Mouse (Mus musculus): ENCODE data around the gene Trim12c. TPM values are rescaled to one million over a fixed set of nuclear protein-coding genes. Genes with fewer than 3 reads are reported as not detected.

Gene Trim12c
- 4.8 and 5.0 TPM in 2 replicates for total RNA-seq (2012; rRNA removed)
- polyA plus RNA-seq (2012; ENCODE audit: insufficient read depth in 1 of 2, insufficient read length in 2 of 2, low read depth in 1 of 2, low replicate concordance in 2 of 2, missing spikeins in 1 of 2), result 1 to 10 TPM in 1 of 2 experiments, not detected in 1; 6.9 TPM

- TF ChIP-seq TCF12 (IDR thresholded peaks at IDR 0.05; ENCODE audit: low read depth, low read length) (peak; percentile 79), TBP (IDR thresholded peaks at IDR 0.05; ENCODE audit: low read depth, low read length) (peak; percentile 52; the same call in 1 of the 2 replicates), CHD2 (IDR thresholded peaks at IDR 0.05; ENCODE audit: low read length) (peak; percentile 34; the same call in 1 of the 2 replicates), USF1 (IDR thresholded peaks at IDR 0.05; ENCODE audit: low read depth, low read length) (no peak), MYB (IDR thresholded peaks at IDR 0.05; ENCODE audit: low read depth, low read length) (no peak), ELF1 (IDR thresholded peaks at IDR 0.05; ENCODE audit: low read depth, low read length) (peak; percentile 43; the same call in 1 of the 2 replicates), BHLHE40 (IDR thresholded peaks at IDR 0.05; ENCODE audit: borderline replicate concordance, low read depth, low read length) (peak; percentile 93), MEF2A (IDR thresholded peaks at IDR 0.05; ENCODE audit: extremely low read depth, insufficient replicate concordance, low read depth, low read length, poor library complexity, severe bottlenecking) (no peak), ETS1 (IDR thresholded peaks at IDR 0.05; ENCODE audit: low read depth, low read length) (peak; percentile 75), POLR2AphosphoS5 (IDR thresholded peaks at IDR 0.05; ENCODE audit: borderline replicate concordance, low read depth, low read length) (no peak), HCFC1 (IDR thresholded peaks at IDR 0.05; ENCODE audit: low read depth, low read length) (peak; percentile 55; the same call in 1 of the 2 replicates), SIN3A (IDR thresholded peaks at IDR 0.05; ENCODE audit: low read length) (peak; percentile 86), EP300 (IDR thresholded peaks at IDR 0.05; ENCODE audit: low read depth in 1 of 2, low read length in 2 of 2) (peak; percentile 65 to 76), TAL1 (IDR thresholded peaks at IDR 0.05; ENCODE audit: low read length) (peak; percentile 91), MAFK (IDR thresholded peaks at IDR 0.05; ENCODE audit: borderline replicate concordance, low read depth, low read length) (0 out of 2 replicates have a peak, but pooled peaks have one; percentile 5), MYC (IDR thresholded peaks at IDR 0.05; ENCODE audit: low read depth, low read length) (peak; percentile 17; the same call in 1 of the 2 replicates), GATA1 (IDR thresholded peaks at IDR 0.05; ENCODE audit: low read depth, low read length) (peak; percentile 67), POLR2AphosphoS2 (IDR thresholded peaks at IDR 0.05; ENCODE audit: low read length) (no peak), CTCF (IDR thresholded peaks at IDR 0.05 in 2 of 3, conservative IDR thresholded peaks at IDR 0.05 in 1 of 3; ENCODE audit: control insufficient read depth in 1 of 3, insufficient read depth in 1 of 3, low read depth in 2 of 3, low read length in 3 of 3, poor library complexity in 1 of 3, severe bottlenecking in 1 of 3) (no peak), E2F4 (IDR thresholded peaks at IDR 0.05; ENCODE audit: borderline replicate concordance, low read depth, low read length) (no peak), RCOR1 (IDR thresholded peaks at IDR 0.05; ENCODE audit: low read depth, low read length) (0 out of 2 replicates have a peak, but pooled peaks have one; percentile 11)
These were observed at the start of gene Trim12c for GRCm38 (mm10) chr7:104352717-104353599. Trim12c (minus strand) TSS chr7:104353362.

More at GRCm38 (mm10) chr7:104352717-104353599, at the start of gene Trim12c:
- Histone ChIP-seq H3K9me3 (replicated peaks; ENCODE audit: insufficient read depth, low read length) (no peaks in the 10 kb centered on the region), H3K27me3 (ENCODE audit: control insufficient read depth in 1 of 2, insufficient read depth in 2 of 2, low read length in 2 of 2) (no peaks in the 10 kb centered on the region), H3K4me3 (ENCODE audit: control insufficient read depth in 1 of 2, insufficient read depth in 1 of 2, low read depth in 2 of 2, low read length in 2 of 2) (peak within 1 kb of the TSS; percentile 49 to 66), H3K36me3 (ENCODE audit: control insufficient read depth in 1 of 2, insufficient read depth in 2 of 2, low read length in 2 of 2) (peaks cover 0 to 5% of the 10 kb centered on the region in 2 experiments; a peak in 2 of 4 replicates), H3K9ac (ENCODE audit: control insufficient read depth, low read depth, low read length, poor library complexity, severe bottlenecking) (peak within 1 kb of the TSS; percentile 54), H3K27ac (ENCODE audit: control insufficient read depth, low read depth, low read length) (peak within 1 kb of the TSS; percentile 92), H3K4me1 (ENCODE audit: control insufficient read depth in 1 of 2, insufficient read depth in 2 of 2, low read length in 2 of 2) (peaks cover 3 to 4% of the 10 kb centered on the region in 2 experiments; a peak in 2 of 4 replicates), H3K79me2 (ENCODE audit: control insufficient read depth, insufficient read depth, low read length, poor library complexity) (no peaks in the 10 kb centered on the region)
- peak; percentile 94 for DNase-seq (ENCODE audit: low read depth, low spot score)
